Mouse (Mus musculus): ENCODE results near the gene Akap6. TPM values are rescaled to one million over a fixed set of nuclear protein-coding genes. Genes with fewer than 3 reads are reported as not detected.
A peak's percentile ranks its signal among the peaks of the same experiment; 100 is the strongest.

The Akap6 gene
- polyA plus RNA-seq, 1 experiment = 26.0 TPM

GRCm38 (mm10) chr12:52833141-52833540 lies 134.0 kb downstream of the Akap6 start:
- TF ChIP-seq CTCF (IDR thresholded peaks at IDR 0.05; ENCODE audit: borderline replicate concordance, extremely low read depth, insufficient read depth, insufficient read length) (no peak), POLR2A (IDR thresholded peaks at IDR 0.05; ENCODE audit: borderline replicate concordance, extremely low read depth, insufficient read depth, insufficient read length, poor library complexity, severe bottlenecking) (no peak)
- no peak for DNase-seq (ENCODE audit: low read depth)

- TF ChIP-seq CTCF (IDR thresholded peaks at IDR 0.05; ENCODE audit: borderline replicate concordance, extremely low read depth, insufficient read depth, insufficient read length) = no peak
- TF ChIP-seq POLR2A (IDR thresholded peaks at IDR 0.05; ENCODE audit: borderline replicate concordance, extremely low read depth, insufficient read depth, insufficient read length, poor library complexity, severe bottlenecking) = no peak
- DNase-seq (ENCODE audit: low read depth) = peak; percentile 49
Measured at GRCm38 (mm10) chr12:52834074-52834473, 134.9 kb downstream of the Akap6 start.

GRCm38 (mm10) chr12:52834781-52835279 lies 135.6 kb downstream of the Akap6 start:
- DNase-seq (ENCODE audit: low read depth) = no peak
- TF ChIP-seq POLR2A (IDR thresholded peaks at IDR 0.05; ENCODE audit: borderline replicate concordance, extremely low read depth, insufficient read depth, insufficient read length, poor library complexity, severe bottlenecking) (no peak), CTCF (IDR thresholded peaks at IDR 0.05; ENCODE audit: borderline replicate concordance, extremely low read depth, insufficient read depth, insufficient read length) (no peak)

GRCm38 (mm10) chr12:52835291-52835742 lies 136.1 kb downstream of the Akap6 start:
- no peak for TF ChIP-seq POLR2A (IDR thresholded peaks at IDR 0.05; ENCODE audit: borderline replicate concordance, extremely low read depth, insufficient read depth, insufficient read length, poor library complexity, severe bottlenecking)
- TF ChIP-seq CTCF (IDR thresholded peaks at IDR 0.05; ENCODE audit: borderline replicate concordance, extremely low read depth, insufficient read depth, insufficient read length) = no peak
- peak; percentile 94 for DNase-seq (ENCODE audit: low read depth)

- peak; percentile 84 for DNase-seq (ENCODE audit: low read depth)
- TF ChIP-seq CTCF (IDR thresholded peaks at IDR 0.05; ENCODE audit: borderline replicate concordance, extremely low read depth, insufficient read depth, insufficient read length) (no peak), POLR2A (IDR thresholded peaks at IDR 0.05; ENCODE audit: borderline replicate concordance, extremely low read depth, insufficient read depth, insufficient read length, poor library complexity, severe bottlenecking) (no peak)
Measured at GRCm38 (mm10) chr12:52835914-52836546, 136.8 kb downstream of the Akap6 start.

- no peak for DNase-seq (ENCODE audit: low read depth)
Measured at GRCm38 (mm10) chr12:52845982-52846381, 146.8 kb downstream of the Akap6 start.

GRCm38 (mm10) chr12:52847020-52847419 lies 147.8 kb downstream of the Akap6 start:
- TF ChIP-seq POLR2A (IDR thresholded peaks at IDR 0.05; ENCODE audit: borderline replicate concordance, extremely low read depth, insufficient read depth, insufficient read length, poor library complexity, severe bottlenecking) (no peak), CTCF (IDR thresholded peaks at IDR 0.05; ENCODE audit: borderline replicate concordance, extremely low read depth, insufficient read depth, insufficient read length) (no peak)
- DNase-seq (ENCODE audit: low read depth) = no peak

More at GRCm38 (mm10) chr12:52845982-52846381, 146.8 kb downstream of the Akap6 start:
- TF ChIP-seq CTCF (IDR thresholded peaks at IDR 0.05; ENCODE audit: borderline replicate concordance, extremely low read depth, insufficient read depth, insufficient read length) = no peak

GRCm38 (mm10) chr12:52847830-52848518 lies 148.8 kb downstream of the Akap6 start:
- DNase-seq (ENCODE audit: low read depth) = peak; percentile 60
- TF ChIP-seq CTCF (IDR thresholded peaks at IDR 0.05; ENCODE audit: borderline replicate concordance, extremely low read depth, insufficient read depth, insufficient read length) = no peak
- TF ChIP-seq POLR2A (IDR thresholded peaks at IDR 0.05; ENCODE audit: borderline replicate concordance, extremely low read depth, insufficient read depth, insufficient read length, poor library complexity, severe bottlenecking) = no peak

GRCm38 (mm10) chr12:52848519-52848855 lies 149.3 kb downstream of the Akap6 start:
- DNase-seq (ENCODE audit: low read depth) = no peak
- TF ChIP-seq CTCF (IDR thresholded peaks at IDR 0.05; ENCODE audit: borderline replicate concordance, extremely low read depth, insufficient read depth, insufficient read length) (no peak), POLR2A (IDR thresholded peaks at IDR 0.05; ENCODE audit: borderline replicate concordance, extremely low read depth, insufficient read depth, insufficient read length, poor library complexity, severe bottlenecking) (no peak)

- DNase-seq (ENCODE audit: low read depth) = no peak
- no peak for TF ChIP-seq POLR2A (IDR thresholded peaks at IDR 0.05; ENCODE audit: borderline replicate concordance, extremely low read depth, insufficient read depth, insufficient read length, poor library complexity, severe bottlenecking)
- no peak for TF ChIP-seq CTCF (IDR thresholded peaks at IDR 0.05; ENCODE audit: borderline replicate concordance, extremely low read depth, insufficient read depth, insufficient read length)
Measured at GRCm38 (mm10) chr12:52849297-52849696, 150.1 kb downstream of the Akap6 start.

GRCm38 (mm10) chr12:52850332-52851036 lies 151.3 kb downstream of the Akap6 start:
- peak; percentile 61 for DNase-seq (ENCODE audit: low read depth)
- TF ChIP-seq CTCF (IDR thresholded peaks at IDR 0.05; ENCODE audit: borderline replicate concordance, extremely low read depth, insufficient read depth, insufficient read length) (no peak), POLR2A (IDR thresholded peaks at IDR 0.05; ENCODE audit: borderline replicate concordance, extremely low read depth, insufficient read depth, insufficient read length, poor library complexity, severe bottlenecking) (no peak)
